Mouse (Mus musculus) ZHBTc4 (cell line): ENCODE measurements around the gene Zfp932.
"Not testable (repeated sequence)": the region's sequence is repeated elsewhere in the genome, so short reads cannot be mapped to it uniquely, and the experiment has no call there.

ENCODE experiments used
- DNase-seq: peaks from one replicate; pipeline ENCODE4 v3.0.0-alpha.2; 2011; ENCODE audit warnings: low read depth, low spot score

Zfp932 gene

GRCm38 (mm10) chr5:109996026-109996937, at the start of gene Zfp932:
TSS of gene Zfp932 (plus strand) at chr5:109996521.
- peak; percentile 91 for DNase-seq

DNA sequence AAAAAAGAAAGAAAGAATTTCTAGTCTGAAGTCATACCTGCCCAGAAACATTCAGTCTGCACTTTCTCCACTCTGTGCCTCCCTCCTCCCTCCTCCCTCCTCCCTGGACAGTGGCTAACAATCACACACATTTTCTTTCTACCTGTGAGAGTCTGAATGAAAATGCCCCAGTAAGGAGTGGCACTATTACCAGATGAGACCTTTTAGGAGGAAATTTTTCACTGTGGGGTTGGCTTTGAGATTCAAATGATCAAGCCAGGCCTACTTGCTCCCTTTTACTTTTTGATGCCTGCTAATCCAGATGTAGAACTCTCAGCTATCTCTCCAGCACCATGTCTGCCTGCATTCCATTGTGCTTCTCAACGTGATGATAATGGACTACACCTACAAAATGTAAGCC, 46.0 kb upstream of the Zfp932 start:
- peak; percentile 54 for DNase-seq

DNA sequence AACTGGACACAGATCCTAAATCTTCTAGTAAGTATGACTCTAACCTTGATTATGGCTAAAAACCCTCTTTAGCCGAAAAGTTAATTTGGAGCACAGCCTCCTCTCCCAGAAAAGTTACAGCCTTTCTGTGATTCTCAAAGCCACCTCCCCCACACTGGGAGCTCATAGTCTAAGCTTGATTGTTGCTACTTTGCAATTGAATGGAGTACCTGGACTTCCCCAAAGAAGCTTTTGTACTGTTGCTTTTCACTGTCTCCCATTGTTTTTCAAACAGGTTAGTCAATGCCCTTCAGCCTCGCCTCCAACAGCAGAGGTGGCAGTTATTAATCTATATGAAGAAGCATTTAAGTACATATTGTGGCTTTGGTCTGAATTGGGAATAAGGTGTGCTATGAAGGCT, 15.6 kb upstream of the Zfp932 start:
- DNase-seq: peak; percentile 61

- DNase-seq: not testable (repeated sequence)
Measured at GRCm38 (mm10) chr5:109995461-109995860, 860 bp upstream of the Zfp932 start.

DNA sequence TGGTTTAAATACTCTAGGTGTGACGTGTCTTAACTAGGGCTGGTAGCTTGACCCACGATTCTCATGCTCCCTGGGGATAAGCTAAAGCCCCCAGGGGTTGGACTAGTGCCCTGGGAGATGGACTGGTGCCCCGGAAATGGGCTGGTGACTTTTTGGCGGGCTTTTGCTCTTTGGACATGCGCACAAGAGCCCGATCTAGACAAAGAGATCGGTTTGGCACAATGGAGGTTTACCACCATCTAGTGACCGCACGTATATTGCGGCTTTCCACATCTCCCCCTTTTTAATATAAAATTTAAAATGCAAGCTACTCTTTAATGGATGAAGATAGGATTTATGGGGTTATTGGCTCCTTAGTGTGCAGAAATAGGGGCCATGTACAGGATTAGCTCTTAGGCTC, 19.5 kb downstream of the Zfp932 start:
- not testable (repeated sequence) for DNase-seq

- no peak for DNase-seq
Measured at GRCm38 (mm10) chr5:110023273-110023672, 27.0 kb downstream of the Zfp932 start.

- DNase-seq: peak; percentile 58
Measured at GRCm38 (mm10) chr5:110023694-110024427, 27.5 kb downstream of the Zfp932 start.

GRCm38 (mm10) chr5:110057637-110058408, 61.5 kb downstream of the Zfp932 start:
- peak; percentile 91 for DNase-seq
